Mouse (Mus musculus) testis, adult 2 months (tissue): Measurements from ENCODE around the gene Impg2. TPM values are rescaled to one million over a fixed set of nuclear protein-coding genes. Genes with fewer than 3 reads are reported as not detected.

ENCODE experiments used
- H3K27ac ChIP-seq: fragments of 200-500 bp; 2 replicates; pipeline ENCODE4 v1.5.1; 2012; ENCODE audit warnings: low read depth, low read length; ENCODE audit not compliant: control insufficient read depth, insufficient read depth
- H3K27me3 ChIP-seq: fragments of 200-500 bp; 2 replicates; pipeline ENCODE4 v1.6.1; 2012; ENCODE audit warnings: mild to moderate bottlenecking, low read length, moderate library complexity; ENCODE audit not compliant: control insufficient read depth, insufficient read depth
- H3K36me3 ChIP-seq: fragments of 200-500 bp; 2 replicates; pipeline ENCODE4 v1.6.1; 2012; ENCODE audit warnings: mild to moderate bottlenecking, low read length; ENCODE audit not compliant: control insufficient read depth, insufficient read depth
- H3K4me1 ChIP-seq: fragments of 200-500 bp; 2 replicates; pipeline ENCODE4 v1.6.1; 2012; ENCODE audit warnings: low read length; ENCODE audit not compliant: control insufficient read depth, insufficient read depth
- H3K4me3 ChIP-seq: fragments of 200-500 bp; 2 replicates; pipeline ENCODE4 v1.5.1; 2012; ENCODE audit warnings: low read depth, mild to moderate bottlenecking, low read length, moderate library complexity, mixed read lengths; ENCODE audit not compliant: control insufficient read depth
- CTCF ChIP-seq: fragments of 200-500 bp; IDR thresholded peaks from 2 replicates; pipeline ENCODE4 v1.5.1; 2012; ENCODE audit warnings: low read depth, mild to moderate bottlenecking, inconsistent platforms, low read length, moderate library complexity; ENCODE audit not compliant: control insufficient read depth, insufficient read depth, insufficient replicate concordance
- POLR2A ChIP-seq: fragments of 200-500 bp; IDR thresholded peaks from 2 replicates; pipeline ENCODE4 v1.6.1; 2012; ENCODE audit warnings: low read depth, mild to moderate bottlenecking, inconsistent platforms, low read length, moderate library complexity; ENCODE audit not compliant: control insufficient read depth
- polyA plus RNA-seq: library from polyadenylated mRNA; depleted of rRNA; stranded (reverse); fragments of >200 nt; gene quantifications from 2 replicates; pipeline ENCODE4 v1.2.3, GENCODE M21; 2012; rRNA removed

Impg2 gene
- polyA plus RNA-seq: 6.1 and 8.4 TPM in 2 replicates

DNA sequence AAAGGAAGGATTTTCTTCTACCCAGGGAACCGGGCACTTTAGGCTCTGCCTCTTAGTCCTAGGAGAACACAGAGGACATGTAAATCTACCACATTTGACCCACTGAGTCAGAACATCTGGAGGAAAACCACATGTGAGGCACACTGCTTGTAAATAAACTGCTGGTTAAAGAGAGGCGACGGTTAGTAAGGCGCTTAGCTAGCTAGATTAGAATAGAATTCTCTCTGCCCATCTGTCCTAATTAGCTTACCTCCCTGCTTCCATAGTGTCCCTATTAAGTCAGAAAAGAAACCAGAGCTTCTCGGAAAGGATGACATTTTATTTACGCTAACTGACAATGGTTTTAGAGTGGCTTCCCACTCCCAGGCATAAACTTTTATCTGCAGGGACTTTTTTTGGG lies at the start of gene Impg2:
TSS of gene Impg2 (plus strand) at position 263 of the 400 bp plus-strand sequence.
- Histone ChIP-seq H3K4me1 (no peaks in the 10 kb centered on the region), H3K27me3 (no peaks in the 10 kb centered on the region), H3K27ac (no peak within 1 kb of the TSS), H3K4me3 (no peak within 1 kb of the TSS), H3K36me3 (no peaks in the 10 kb centered on the region)
- TF ChIP-seq POLR2A (no peak), CTCF (no peak)

DNA sequence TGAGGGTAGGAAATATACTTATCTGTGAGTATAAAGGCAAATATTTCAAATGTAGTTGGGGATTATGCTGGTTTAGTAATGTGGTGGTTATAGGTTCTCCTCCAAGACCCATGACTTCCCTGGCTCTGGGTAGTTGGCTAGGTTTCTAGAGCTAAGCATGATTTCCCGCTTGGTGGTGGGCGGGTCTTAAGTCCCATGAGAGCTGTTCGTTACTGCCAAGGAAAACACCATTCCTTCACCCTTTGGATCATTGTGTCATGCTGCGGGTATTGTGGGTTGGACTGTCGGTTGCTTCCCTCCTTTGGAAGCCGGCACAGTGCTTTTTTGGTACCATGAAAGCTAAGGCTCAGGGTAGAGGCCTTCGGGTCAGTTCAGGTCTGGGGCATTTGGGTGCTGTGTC lies 40.6 kb upstream of the Impg2 start:
- no peaks in the 10 kb centered on the region for H3K36me3 ChIP-seq
- no peaks in the 10 kb centered on the region for H3K27me3 ChIP-seq
- no peak overlapping the region for H3K27ac ChIP-seq
- no peak for TF ChIP-seq CTCF
- no peak for TF ChIP-seq POLR2A
- H3K4me3 ChIP-seq: no peak overlapping the region
- H3K4me1 ChIP-seq: no peaks in the 10 kb centered on the region

DNA sequence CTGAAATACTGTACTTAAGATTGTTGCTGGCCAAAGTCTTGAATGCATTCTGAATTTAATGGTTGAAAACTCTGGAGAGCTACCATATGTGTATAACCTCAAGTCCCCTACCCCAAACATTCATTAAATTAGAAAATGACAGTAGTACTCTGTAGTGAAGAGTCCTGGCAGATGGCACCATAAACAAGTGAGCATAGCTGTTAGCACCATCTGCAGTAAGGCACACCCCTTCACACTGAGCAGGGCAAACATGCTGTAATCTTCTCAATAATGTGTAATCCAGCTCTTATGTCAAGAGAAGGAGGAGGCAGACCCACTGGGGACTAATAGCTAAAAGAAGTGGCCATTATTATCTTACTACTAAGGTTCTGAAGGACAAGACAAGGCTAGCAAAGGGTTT lies 33.9 kb upstream of the Impg2 start:
- no peak overlapping the region for H3K27ac ChIP-seq
- TF ChIP-seq CTCF (no peak), POLR2A (no peak)
- H3K36me3 ChIP-seq: no peaks in the 10 kb centered on the region; the same call in 1 of the 2 replicates
- H3K27me3 ChIP-seq: no peaks in the 10 kb centered on the region
- H3K4me3 ChIP-seq: no peak overlapping the region
- H3K4me1 ChIP-seq: no peaks in the 10 kb centered on the region

- Histone ChIP-seq H3K27ac (no peak overlapping the region), H3K36me3 (no peaks in the 10 kb centered on the region; the same call in 1 of the 2 replicates), H3K4me3 (no peak overlapping the region), H3K27me3 (no peaks in the 10 kb centered on the region), H3K4me1 (no peaks in the 10 kb centered on the region)
- TF ChIP-seq POLR2A: no peak
- TF ChIP-seq CTCF: peak; percentile 35; the same call in 1 of the 2 replicates
Observed at GRCm38 (mm10) chr16:56175867-56176581, 28.1 kb upstream of the Impg2 start.

DNA sequence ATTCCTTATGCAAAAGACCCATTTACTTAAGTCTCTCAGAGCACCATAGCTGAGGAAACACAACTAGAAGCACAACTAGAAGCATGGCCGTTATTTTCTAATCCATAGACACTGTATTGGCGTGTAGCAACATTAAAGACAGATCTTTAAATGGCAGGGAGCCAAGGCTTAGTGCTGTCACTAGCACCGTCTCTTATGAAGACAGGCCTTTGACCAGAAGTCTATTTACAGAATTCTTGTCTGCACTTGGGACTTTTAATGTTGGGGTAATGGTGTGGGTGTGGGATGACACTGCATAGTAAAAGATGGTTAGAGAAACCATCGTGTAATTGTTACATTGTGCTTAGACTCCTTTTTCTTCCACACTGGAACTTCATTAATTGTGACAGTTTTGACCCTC lies 17.2 kb upstream of the Impg2 start:
- no peaks in the 10 kb centered on the region for H3K4me1 ChIP-seq
- TF ChIP-seq CTCF (no peak), POLR2A (no peak)
- H3K36me3 ChIP-seq: no peaks in the 10 kb centered on the region
- H3K27ac ChIP-seq: no peak overlapping the region
- H3K27me3 ChIP-seq: no peaks in the 10 kb centered on the region
- no peak overlapping the region for H3K4me3 ChIP-seq

DNA sequence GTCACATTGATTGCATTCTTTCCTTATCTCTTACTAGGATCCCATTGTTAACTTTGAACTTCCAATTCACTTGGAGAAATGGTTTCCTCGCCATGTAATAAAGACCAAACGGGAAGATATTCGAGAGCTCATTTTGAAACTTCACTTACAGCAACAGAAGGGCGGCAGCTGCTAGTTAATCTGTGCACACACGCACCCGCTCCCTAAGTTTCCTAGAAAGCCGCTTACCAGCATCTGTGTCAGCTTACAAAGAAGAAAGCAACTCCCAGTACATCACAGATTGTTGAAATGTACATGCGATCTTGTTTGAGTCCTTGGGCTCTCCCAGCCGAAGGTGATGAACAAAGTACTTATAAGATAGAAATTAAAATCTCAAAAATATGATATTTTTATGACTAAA lies 15.9 kb upstream of the Impg2 start:
- H3K27me3 ChIP-seq: no peaks in the 10 kb centered on the region
- TF ChIP-seq CTCF (no peak), POLR2A (no peak)
- no peak overlapping the region for H3K4me3 ChIP-seq
- H3K4me1 ChIP-seq: no peaks in the 10 kb centered on the region
- no peaks in the 10 kb centered on the region for H3K36me3 ChIP-seq
- no peak overlapping the region for H3K27ac ChIP-seq

DNA sequence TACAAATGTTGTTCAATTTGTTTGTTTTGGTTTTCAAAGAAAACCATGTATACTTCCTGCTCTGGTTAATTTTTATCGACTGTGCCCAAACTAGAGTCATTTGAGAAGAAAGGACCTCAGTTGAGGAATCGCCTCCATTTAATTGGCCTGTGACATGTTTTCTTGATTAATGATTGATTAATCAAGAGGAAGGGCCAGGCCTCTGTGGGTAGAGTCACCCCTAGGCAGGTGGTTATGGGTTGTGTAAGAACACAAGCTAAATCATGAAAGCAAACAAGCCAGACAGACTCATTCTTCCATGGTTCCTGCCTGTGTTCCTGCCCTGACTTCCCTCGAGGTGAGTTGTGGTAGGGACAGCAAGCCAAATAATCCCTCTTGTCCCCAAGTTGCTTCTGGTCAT lies 8.6 kb downstream of the Impg2 start:
- Histone ChIP-seq H3K4me3 (no peak overlapping the region), H3K27ac (no peak overlapping the region), H3K36me3 (no peaks in the 10 kb centered on the region), H3K27me3 (no peaks in the 10 kb centered on the region), H3K4me1 (no peaks in the 10 kb centered on the region)
- TF ChIP-seq CTCF: no peak
- TF ChIP-seq POLR2A: no peak
